20 mouse cellular contexts compared by ENCODE assay signal in genomic region chr10:41403364-41403763, GRCm38 (mm10). TPM values are rescaled to one million over a fixed set of nuclear protein-coding genes. Genes with fewer than 3 reads are reported as not detected.
DNase-seq lines count a peak whose midpoint lies in the region; ATAC-seq and TF ChIP-seq lines count a peak whose summit lies in the region.
"Had no signal": no experiment of that assay in that cellular context is flagged by ENCODE, and none has a peak within 500 bp of the region (broad histone marks: within the 10 kb centered on the region; RNA-seq: fewer than 3 reads in every experiment).

No protein-coding gene starts in this region.

- no peaks in the 10 kb centered on the region for H3K27me3 ChIP-seq in lung, postnatal 0 days (replicated peaks; ENCODE audit: insufficient read depth, low read length)
- H3K27me3 ChIP-seq: embryonic facial prominence, embryonic 15.5 days; heart, embryonic 15.5 days; hindbrain, embryonic 13.5 days had no signal

- no peaks in the 10 kb centered on the region for H3K36me3 ChIP-seq in lung, postnatal 0 days (ENCODE audit: insufficient read depth, low read length)
- H3K36me3 ChIP-seq: embryonic facial prominence, embryonic 15.5 days; forebrain, embryonic 10.5 days; heart, embryonic 15.5 days; hindbrain, embryonic 13.5 days had no signal

- no peaks in the 10 kb centered on the region for H3K4me1 ChIP-seq in lung, postnatal 0 days (ENCODE audit: insufficient read depth, low read depth, low read length)
- H3K4me1 ChIP-seq: embryonic facial prominence, embryonic 15.5 days; forebrain, embryonic 10.5 days; hindbrain, embryonic 13.5 days had no signal

- no peak overlapping the region for H3K9ac ChIP-seq in lung, postnatal 0 days (replicated peaks; ENCODE audit: low read depth)
- H3K9ac ChIP-seq: embryonic facial prominence, embryonic 15.5 days; heart, embryonic 15.5 days; hindbrain, embryonic 13.5 days had no signal

- ATAC-seq in lung, postnatal 0 days: peak; percentile 96
- ATAC-seq in activated CD4-positive, CD25-positive, alpha-beta regulatory T cell, adult 4 months: no peak
- ATAC-seq in CD4-positive, CD25-positive, alpha-beta regulatory T cell, adult 4 months: no peak
- ATAC-seq: forebrain, embryonic 14.5 days; hindbrain, postnatal 0 days; Patski had no signal

- TF ChIP-seq EP300 in lung, postnatal 0 days (IDR thresholded peaks at IDR 0.05): peak; percentile 65; the same call in 1 of the 2 replicates

- no peak for TF ChIP-seq CTCF in lung, postnatal 0 days (IDR thresholded peaks at IDR 0.05)

- H3K4me3 ChIP-seq in lung, postnatal 0 days (ENCODE audit: low read depth, low read length): no peak overlapping the region
- H3K4me3 ChIP-seq: embryonic facial prominence, embryonic 15.5 days; erythroblast, embryonic 14.5 days; forebrain, embryonic 10.5 days; heart, embryonic 15.5 days; hindbrain, embryonic 13.5 days had no signal

- DNase-seq in 3T3-L1 (ENCODE audit: low read depth, low spot score): peak; percentile 8
- peak; percentile 15 for DNase-seq in Muller cell, postnatal 12 days (ENCODE audit: inconsistent ontology term)
- peak; percentile 73 for DNase-seq in lung, postnatal 0 days (ENCODE audit: low spot score)
- DNase-seq in lung, postnatal 4 days: peak; percentile 16 to 38
- DNase-seq: adrenal gland, postnatal 10 days; B cell, adult 2 months; cerebellum, adult 11 months; cerebellum, adult 8-10 months; gastrocnemius, postnatal 36 days; heart, postnatal 14 days had no signal

- WGBS in lung, postnatal 0 days: 45% methylated on average over 2 of the region's 2 CpGs

- no peak overlapping the region for H3K27ac ChIP-seq in lung, postnatal 0 days (ENCODE audit: low read length)
- H3K27ac ChIP-seq: embryonic facial prominence, embryonic 15.5 days; forebrain, embryonic 10.5 days; heart, embryonic 15.5 days; hindbrain, embryonic 13.5 days; hindbrain, postnatal 0 days had no signal

- H3K9me3 ChIP-seq in lung, postnatal 0 days (ENCODE audit: low read length): no peaks in the 10 kb centered on the region
- H3K9me3 ChIP-seq: embryonic facial prominence, embryonic 15.5 days; forebrain, embryonic 10.5 days; heart, embryonic 15.5 days; hindbrain, embryonic 13.5 days had no signal

- no peak overlapping the region for H3K4me2 ChIP-seq in lung, postnatal 0 days (replicated peaks; ENCODE audit: low read depth, low read length)
- H3K4me2 ChIP-seq: embryonic facial prominence, embryonic 15.5 days; heart, embryonic 15.5 days; hindbrain, embryonic 13.5 days had no signal

RNA-seq across cellular contexts. Expression of gene Zbtb24, which starts 46.8 kb away (rescaled TPM):
- polyA plus RNA-seq in lung, postnatal 0 days (2015; fragmentation: Nextera tagmentation; extraction: Ambion mirVana): 14.6 and 14.8 TPM in 2 replicates
- 10 to 100 TPM; 22.2 to 30.7 TPM for polyA plus RNA-seq in activated CD4-positive, CD25-positive, alpha-beta regulatory T cell, adult 4 months (2017; shearing (Covaris generic))
- polyA plus RNA-seq in CD4-positive, CD25-positive, alpha-beta regulatory T cell, adult 4 months (2017; shearing (Covaris generic)): 10 to 100 TPM; 27.5 to 35.8 TPM

Comparison
In these comparisons a context has a peak if more than half of its experiments do, and no peak if none do; other contexts are left out.
1. DNase-seq: peak in every context shown above with its lines; median percentile 73 in lung, postnatal 0 days; 27 in lung, postnatal 4 days; 15 in Muller cell, postnatal 12 days; 8 in 3T3-L1.